Mouse (Mus musculus) leukemia stem cell, adult 10-12 weeks (primary cell): ENCODE data around the gene Prss47. TPM values are rescaled to one million over a fixed set of nuclear protein-coding genes. Genes with fewer than 3 reads are reported as not detected.

Source experiments
- polyA plus RNA-seq: library from polyadenylated mRNA; stranded (reverse); fragments of >175 nt; gene quantifications from 2 replicates; pipeline ENCODE4 v1.2.3, GENCODE M21; 2012; ENCODE audit warnings: low replicate concordance

Prss47 gene
- polyA plus RNA-seq: not detected in 2 replicates

DNA sequence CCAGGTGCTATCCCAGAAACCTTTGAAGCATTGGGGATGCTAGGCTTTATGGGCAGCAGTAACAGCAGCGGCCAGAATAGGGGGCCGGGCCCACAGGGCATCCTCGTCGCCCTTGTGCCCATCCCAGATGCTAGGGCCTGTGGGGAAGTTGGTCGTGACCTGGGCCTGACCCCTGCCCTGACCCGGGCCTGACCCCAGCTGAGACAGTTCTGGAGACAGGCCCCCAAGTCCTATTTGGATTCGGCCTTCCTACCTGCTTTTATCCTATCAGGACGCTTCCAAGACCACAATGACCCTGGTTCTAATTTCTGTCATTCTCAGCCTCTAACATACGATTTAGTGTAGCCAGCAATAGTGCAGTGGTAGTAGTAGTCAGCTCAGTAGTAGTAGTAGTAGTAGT is at the start of gene Prss47:
Gene Prss47 (minus strand): TSS at position 101 of the 400 bp plus-strand sequence.

DNA sequence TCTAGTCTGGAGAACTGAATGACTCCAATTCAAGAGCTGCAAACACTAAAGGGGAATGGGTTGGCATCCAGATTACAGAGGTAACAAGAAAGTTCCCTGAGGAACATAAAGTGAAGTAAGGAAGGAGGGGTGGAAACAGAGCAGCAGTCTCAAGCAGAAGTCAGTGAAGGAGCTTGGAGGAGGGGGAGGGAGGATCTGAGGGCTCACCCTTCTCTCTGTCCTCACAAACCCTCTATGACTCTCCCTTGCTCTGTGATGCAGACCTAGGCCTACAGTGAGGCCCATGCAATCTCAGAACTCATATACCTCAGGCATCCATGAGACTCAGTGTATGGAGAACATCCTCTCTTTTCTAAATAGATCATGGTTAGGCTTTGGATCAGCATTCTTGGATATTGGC is 19.8 kb downstream of the Prss47 start, which contains the start of gene Spata31d1c:
Gene Spata31d1c (plus strand): TSS at position 301 of the 400 bp plus-strand sequence.

Other genes with a start within 250 kb of the Prss47 start
- gene Cntnap3, start 148.8 kb downstream of the Prss47 start, polyA plus RNA-seq: not detected in 2 replicates
- not detected in 2 replicates for gene Spata31, start 135.4 kb downstream of the Prss47 start, polyA plus RNA-seq
- not detected in 2 replicates for gene Spata31d1c, start 19.7 kb downstream of the Prss47 start, polyA plus RNA-seq
- 9.8 and 23.7 TPM in 2 replicates for gene Mfsd14b, start 60.2 kb upstream of the Prss47 start, polyA plus RNA-seq
- not detected in 2 replicates for gene Olfr465-ps1, start 85.3 kb upstream of the Prss47 start, polyA plus RNA-seq
- gene Olfr466, start 97.5 kb upstream of the Prss47 start, polyA plus RNA-seq: not detected in 2 replicates
- not detected in 2 replicates for gene Nlrp4f, start 153.2 kb upstream of the Prss47 start, polyA plus RNA-seq
- 0.19 and 0.79 TPM in 2 replicates for gene Gm10775, start 206.8 kb upstream of the Prss47 start, polyA plus RNA-seq
- 4.7 and 7.7 TPM in 2 replicates for gene Zfp369, start 226.1 kb upstream of the Prss47 start, polyA plus RNA-seq